Mouse (Mus musculus): Measurements from ENCODE around the gene Pou2af1. TPM values are rescaled to one million over a fixed set of nuclear protein-coding genes. Genes with fewer than 3 reads are reported as not detected.

Pou2af1 gene
- 0.11 and 0.16 TPM in 2 replicates for polyA plus RNA-seq (2015; fragmentation: Nextera tagmentation; extraction: Ambion mirVana)

DNA sequence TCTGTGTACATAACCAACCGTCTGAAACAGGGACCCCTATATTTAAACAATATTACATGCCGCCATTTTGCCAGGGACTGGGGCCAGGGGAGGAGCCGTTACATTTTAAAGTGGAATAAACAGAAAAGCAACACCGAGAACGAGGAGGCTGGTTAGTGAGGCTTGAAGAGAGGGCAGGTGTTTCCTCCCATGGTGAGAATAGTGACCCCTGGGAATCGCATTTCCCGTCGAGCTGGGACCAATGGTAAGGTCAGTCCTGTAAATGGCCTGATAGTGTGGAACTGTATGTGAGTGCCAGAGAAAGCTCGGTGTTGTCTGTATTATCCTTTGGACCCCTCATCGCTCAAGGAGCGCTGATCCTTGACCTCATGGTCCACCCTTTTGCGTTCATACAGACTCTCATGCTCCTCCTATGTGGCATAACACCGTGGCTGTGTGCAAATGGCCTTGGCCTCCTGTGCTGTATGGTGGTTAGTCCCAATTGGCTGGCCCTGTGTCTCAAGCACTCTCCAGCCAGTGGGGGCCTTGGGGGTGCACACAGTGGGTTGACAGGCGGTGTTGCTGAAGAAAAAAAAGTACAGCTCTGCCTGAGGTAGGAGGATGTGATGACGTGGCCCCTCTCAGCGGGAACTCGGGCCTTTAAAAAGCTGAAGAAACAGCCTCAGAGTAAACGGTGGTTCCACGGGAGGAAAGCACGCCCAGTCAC is at the start of gene Pou2af1:
TSS of gene Pou2af1 (plus strand) at position 686 of the 706 bp plus-strand sequence.
- Histone ChIP-seq H3K36me3 (ENCODE audit: control insufficient read depth, insufficient read depth, low read length) (no peaks in the 10 kb centered on the region), H3K9me3 (replicated peaks; ENCODE audit: control insufficient read depth, low read length, poor library complexity, severe bottlenecking) (no peaks in the 10 kb centered on the region), H3K27ac (ENCODE audit: low read length) (no peak within 1 kb of the TSS), H3K4me2 (ENCODE audit: low read length) (no peak within 1 kb of the TSS), H3K4me1 (ENCODE audit: control insufficient read depth, insufficient read depth, low read length) (no peaks in the 10 kb centered on the region), H3K27me3 (ENCODE audit: control insufficient read depth, insufficient read depth, low read depth, low read length) (no peaks in the 10 kb centered on the region), H3K9ac (ENCODE audit: low read depth, low read length) (no peak within 1 kb of the TSS), H3K4me3 (ENCODE audit: low read depth, low read length) (no peak within 1 kb of the TSS)
- WGBS = 86% methylated on average over 20 of the region's 20 CpGs
- no peak for ATAC-seq

DNA sequence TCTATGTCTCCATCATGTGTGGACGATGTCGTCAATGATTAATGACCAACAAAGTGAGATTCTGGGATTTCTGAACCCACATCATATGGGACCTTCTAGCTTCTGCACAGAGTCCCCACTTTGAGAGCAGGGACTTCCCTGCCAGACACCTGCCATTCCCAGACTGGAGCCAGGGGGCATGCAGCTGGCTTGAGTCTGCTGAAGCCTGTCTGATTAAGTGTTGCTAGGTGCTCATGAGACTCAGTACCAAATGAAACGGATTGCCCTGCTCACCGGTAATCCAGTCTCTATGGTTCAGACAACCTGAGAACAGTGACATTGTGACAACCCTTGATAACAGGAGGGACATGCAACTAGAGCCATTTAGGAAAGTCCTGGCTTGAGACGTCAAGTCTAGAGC is 49.5 kb upstream of the Pou2af1 start:
- H3K36me3 ChIP-seq (ENCODE audit: control insufficient read depth, insufficient read depth, low read length) = no peaks in the 10 kb centered on the region
- H3K4me2 ChIP-seq (ENCODE audit: low read length) = no peak overlapping the region
- no peaks in the 10 kb centered on the region for H3K9me3 ChIP-seq (replicated peaks; ENCODE audit: control insufficient read depth, low read length, poor library complexity, severe bottlenecking)
- no peak for ATAC-seq
- H3K4me1 ChIP-seq (ENCODE audit: control insufficient read depth, insufficient read depth, low read length) = no peaks in the 10 kb centered on the region
- H3K27me3 ChIP-seq (ENCODE audit: control insufficient read depth, insufficient read depth, low read depth, low read length) = no peaks in the 10 kb centered on the region
- no peak overlapping the region for H3K27ac ChIP-seq (ENCODE audit: low read length)
- no peak overlapping the region for H3K9ac ChIP-seq (ENCODE audit: low read depth, low read length)
- H3K4me3 ChIP-seq (ENCODE audit: low read depth, low read length) = no peak overlapping the region
- 85% methylated on average over 5 of the region's 5 CpGs for WGBS

DNA sequence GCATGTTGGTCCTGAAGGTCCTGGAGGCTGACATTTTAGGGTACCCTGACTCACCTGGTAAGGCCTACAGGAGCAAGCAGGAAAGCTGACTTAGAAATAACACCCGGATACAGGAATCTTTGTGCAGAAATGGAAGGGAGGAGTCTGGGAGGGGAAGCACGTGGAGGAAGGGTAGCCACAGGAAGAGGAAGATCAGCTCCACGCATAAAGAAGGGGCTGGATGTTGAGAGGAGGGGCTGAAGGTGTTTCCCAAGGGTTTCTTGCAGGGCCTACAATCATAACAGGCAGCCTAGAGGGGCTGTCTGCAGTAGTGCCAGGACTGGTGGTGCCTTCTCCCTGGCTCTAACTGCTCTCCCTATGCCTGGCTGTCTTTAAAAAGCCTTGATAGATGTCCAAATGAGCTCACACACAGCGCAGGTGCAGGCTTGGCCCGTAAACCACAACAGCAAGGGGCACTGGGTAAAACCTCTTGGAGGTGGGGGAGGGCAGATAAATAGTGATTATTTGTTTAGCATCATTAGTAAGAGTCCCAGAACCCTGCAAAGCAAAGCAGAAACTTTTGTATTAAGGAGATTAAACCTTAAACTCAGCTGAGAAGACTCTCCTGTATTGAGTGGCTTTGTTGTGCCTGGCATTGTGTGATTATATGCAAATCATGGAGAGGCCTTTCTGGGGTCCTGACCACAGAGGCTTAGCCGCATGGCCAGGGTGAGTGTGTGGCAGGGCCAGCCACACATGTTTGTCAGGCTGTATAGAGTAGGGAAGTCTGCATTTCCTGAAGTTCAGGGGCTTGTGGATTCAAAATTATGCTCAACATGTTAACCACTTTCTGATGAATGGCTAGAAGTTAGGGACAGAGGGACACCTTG is 48.0 kb upstream of the Pou2af1 start, which contains the start of gene Gm32742:
TSS of gene Gm32742 (minus strand) at position 206 of the 869 bp plus-strand sequence.
- Histone ChIP-seq H3K27ac (ENCODE audit: low read length) (no peak within 1 kb of the TSS), H3K4me1 (ENCODE audit: control insufficient read depth, insufficient read depth, low read length) (no peaks in the 10 kb centered on the region), H3K27me3 (ENCODE audit: control insufficient read depth, insufficient read depth, low read depth, low read length) (no peaks in the 10 kb centered on the region), H3K9me3 (replicated peaks; ENCODE audit: control insufficient read depth, low read length, poor library complexity, severe bottlenecking) (no peaks in the 10 kb centered on the region), H3K9ac (ENCODE audit: low read depth, low read length) (no peak within 1 kb of the TSS), H3K4me2 (ENCODE audit: low read length) (no peak within 1 kb of the TSS), H3K36me3 (ENCODE audit: control insufficient read depth, insufficient read depth, low read length) (no peaks in the 10 kb centered on the region), H3K4me3 (ENCODE audit: low read depth, low read length) (no peak within 1 kb of the TSS)
- ATAC-seq = no peak
- WGBS = 35% methylated on average over 6 of the region's 6 CpGs

DNA sequence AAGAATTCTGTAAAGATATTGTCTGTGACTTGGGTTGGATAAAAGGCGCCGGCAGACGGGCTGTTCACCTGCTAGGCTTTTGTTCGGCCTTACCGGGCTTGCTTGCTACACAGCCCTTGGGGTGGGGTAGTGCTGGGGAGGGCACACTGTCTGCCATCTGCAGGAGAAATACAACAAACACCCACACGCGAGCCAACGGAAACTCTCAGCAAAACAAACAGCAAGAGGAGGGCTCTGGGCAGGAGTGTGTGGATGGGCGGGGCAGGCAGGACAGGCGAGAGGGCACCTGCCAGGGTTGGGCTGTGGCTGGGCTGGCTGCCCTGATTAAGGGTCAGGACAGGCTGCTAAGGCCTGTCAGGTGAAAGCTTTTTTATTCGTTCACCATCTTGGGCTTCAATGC is 45.6 kb upstream of the Pou2af1 start:
- Histone ChIP-seq H3K27me3 (ENCODE audit: control insufficient read depth, insufficient read depth, low read depth, low read length) (no peaks in the 10 kb centered on the region), H3K4me3 (ENCODE audit: low read depth, low read length) (no peak overlapping the region), H3K36me3 (ENCODE audit: control insufficient read depth, insufficient read depth, low read length) (no peaks in the 10 kb centered on the region), H3K9ac (ENCODE audit: low read depth, low read length) (no peak overlapping the region), H3K9me3 (replicated peaks; ENCODE audit: control insufficient read depth, low read length, poor library complexity, severe bottlenecking) (no peaks in the 10 kb centered on the region), H3K4me1 (ENCODE audit: control insufficient read depth, insufficient read depth, low read length) (no peaks in the 10 kb centered on the region), H3K27ac (ENCODE audit: low read length) (no peak overlapping the region), H3K4me2 (ENCODE audit: low read length) (no peak overlapping the region)
- 53% methylated on average over 11 of the region's 11 CpGs for WGBS
- no peak for ATAC-seq

DNA sequence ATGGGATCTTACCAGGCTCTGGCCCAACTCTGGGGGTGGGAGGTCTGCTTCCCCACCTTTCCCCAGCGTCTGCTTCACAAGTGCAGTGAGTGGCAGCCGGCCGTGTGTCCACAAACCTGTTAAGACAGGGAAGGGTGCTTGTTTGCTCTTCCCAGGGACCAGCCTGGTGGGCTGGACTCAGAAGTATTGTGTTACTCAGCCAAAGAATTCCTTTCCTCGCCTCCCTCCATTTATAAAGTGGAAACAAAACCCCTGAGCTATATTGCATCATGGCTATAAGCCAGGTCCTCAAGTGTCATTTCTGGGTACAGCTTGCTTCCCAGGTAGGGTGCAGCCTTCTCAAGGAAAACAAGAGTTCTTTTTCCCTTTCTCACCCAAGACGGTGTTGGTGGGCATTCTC is 44.8 kb upstream of the Pou2af1 start:
- no peaks in the 10 kb centered on the region for H3K36me3 ChIP-seq (ENCODE audit: control insufficient read depth, insufficient read depth, low read length)

DNA sequence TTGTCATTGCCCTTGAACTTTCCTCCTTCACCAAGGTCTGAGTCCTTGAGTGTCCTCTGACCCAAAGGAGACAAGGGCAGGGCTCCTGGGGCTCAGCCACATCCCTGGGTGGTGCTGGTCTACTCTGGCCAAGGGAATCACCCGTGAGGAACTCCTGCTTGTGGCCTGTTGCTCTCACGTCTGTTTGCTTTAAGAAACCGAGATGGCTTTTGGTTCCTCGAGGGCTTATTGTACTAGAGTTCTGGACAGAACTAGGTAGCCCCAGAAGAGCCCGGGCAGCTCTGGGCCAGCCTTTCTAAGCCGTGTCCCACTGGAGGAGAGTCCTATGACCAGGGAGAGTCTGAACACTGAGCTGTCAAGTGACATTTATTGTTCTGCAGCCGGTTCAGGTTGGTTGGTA is 44.4 kb upstream of the Pou2af1 start:
- Histone ChIP-seq H3K4me3 (ENCODE audit: low read depth, low read length) (no peak overlapping the region), H3K36me3 (ENCODE audit: control insufficient read depth, insufficient read depth, low read length) (no peaks in the 10 kb centered on the region), H3K4me1 (ENCODE audit: control insufficient read depth, insufficient read depth, low read length) (no peaks in the 10 kb centered on the region), H3K9me3 (replicated peaks; ENCODE audit: control insufficient read depth, low read length, poor library complexity, severe bottlenecking) (no peaks in the 10 kb centered on the region), H3K9ac (ENCODE audit: low read depth, low read length) (no peak overlapping the region), H3K27me3 (ENCODE audit: control insufficient read depth, insufficient read depth, low read depth, low read length) (no peaks in the 10 kb centered on the region), H3K4me2 (ENCODE audit: low read length) (no peak overlapping the region), H3K27ac (ENCODE audit: low read length) (no peak overlapping the region)
- no peak for ATAC-seq
- WGBS = 91% methylated on average over 7 of the region's 7 CpGs

More for the DNA sequence above, 44.8 kb upstream of the Pou2af1 start:
- Histone ChIP-seq H3K4me2 (ENCODE audit: low read length) (no peak overlapping the region), H3K4me1 (ENCODE audit: control insufficient read depth, insufficient read depth, low read length) (no peaks in the 10 kb centered on the region), H3K27me3 (ENCODE audit: control insufficient read depth, insufficient read depth, low read depth, low read length) (no peaks in the 10 kb centered on the region), H3K9ac (ENCODE audit: low read depth, low read length) (no peak overlapping the region), H3K27ac (ENCODE audit: low read length) (no peak overlapping the region), H3K4me3 (ENCODE audit: low read depth, low read length) (no peak overlapping the region), H3K9me3 (replicated peaks; ENCODE audit: control insufficient read depth, low read length, poor library complexity, severe bottlenecking) (no peaks in the 10 kb centered on the region)
- no peak for ATAC-seq
- WGBS = 76% methylated on average over 5 of the region's 5 CpGs

DNA sequence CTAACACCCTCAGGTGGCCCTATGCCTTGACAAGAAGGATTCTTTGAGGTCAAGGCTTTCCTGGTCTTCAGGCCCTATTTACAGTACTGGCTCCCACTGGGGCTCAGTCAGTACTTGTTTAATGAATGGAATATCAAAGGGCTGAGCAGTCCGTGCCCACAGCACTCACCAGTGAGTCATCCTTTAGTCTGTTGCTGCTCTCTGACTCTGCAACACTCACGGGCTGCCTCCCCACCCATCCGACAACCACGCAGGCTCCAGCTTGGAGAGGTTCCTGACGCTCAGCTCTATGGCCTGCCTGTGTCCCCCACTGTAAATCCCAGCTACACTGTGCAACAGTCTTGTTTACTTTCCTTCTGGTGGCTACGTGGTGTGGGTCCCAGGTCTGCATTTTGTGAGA is 43.2 kb upstream of the Pou2af1 start:
- Histone ChIP-seq H3K27ac (ENCODE audit: low read length) (no peak overlapping the region), H3K4me1 (ENCODE audit: control insufficient read depth, insufficient read depth, low read length) (no peaks in the 10 kb centered on the region), H3K9me3 (replicated peaks; ENCODE audit: control insufficient read depth, low read length, poor library complexity, severe bottlenecking) (no peaks in the 10 kb centered on the region), H3K4me2 (ENCODE audit: low read length) (no peak overlapping the region), H3K36me3 (ENCODE audit: control insufficient read depth, insufficient read depth, low read length) (no peaks in the 10 kb centered on the region), H3K27me3 (ENCODE audit: control insufficient read depth, insufficient read depth, low read depth, low read length) (no peaks in the 10 kb centered on the region), H3K9ac (ENCODE audit: low read depth, low read length) (no peak overlapping the region), H3K4me3 (ENCODE audit: low read depth, low read length) (no peak overlapping the region)
- ATAC-seq = no peak
- WGBS = 83% methylated on average over 6 of the region's 6 CpGs

DNA sequence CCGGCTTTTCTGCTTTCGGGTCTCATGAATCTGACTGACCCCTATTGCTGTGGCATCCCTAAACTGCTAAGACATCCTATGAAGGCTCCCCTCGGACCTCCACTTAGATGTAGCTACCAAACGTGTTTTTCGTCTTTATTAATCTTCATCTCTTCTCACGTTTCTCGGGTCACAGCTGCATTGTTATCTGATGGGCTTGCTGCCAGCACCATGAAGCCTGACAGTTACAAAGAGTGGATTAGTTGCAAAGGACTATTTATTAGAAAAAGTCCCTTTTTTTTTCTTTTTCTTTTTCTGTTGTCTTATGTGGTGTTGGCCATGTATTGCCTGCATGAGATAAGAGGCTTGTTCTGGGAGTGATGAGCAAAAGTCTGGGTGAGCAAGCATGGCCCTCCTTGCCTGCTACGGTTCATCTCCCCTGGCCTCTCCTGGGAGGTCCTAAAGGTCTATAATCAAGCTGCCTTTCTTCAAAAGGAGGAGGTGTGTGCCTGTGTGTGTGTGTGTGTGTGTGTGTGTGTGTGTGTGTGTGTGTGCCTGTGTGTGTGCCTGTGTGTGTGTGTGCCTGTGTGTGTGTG is 38.5 kb upstream of the Pou2af1 start:
- no peak overlapping the region for H3K4me3 ChIP-seq (ENCODE audit: low read depth, low read length)
- no peaks in the 10 kb centered on the region for H3K4me1 ChIP-seq (ENCODE audit: control insufficient read depth, insufficient read depth, low read length)
- no peak overlapping the region for H3K4me2 ChIP-seq (ENCODE audit: low read length)
- no peaks in the 10 kb centered on the region for H3K27me3 ChIP-seq (ENCODE audit: control insufficient read depth, insufficient read depth, low read depth, low read length)
- H3K36me3 ChIP-seq (ENCODE audit: control insufficient read depth, insufficient read depth, low read length) = no peaks in the 10 kb centered on the region
- H3K27ac ChIP-seq (ENCODE audit: low read length) = no peak overlapping the region
- ATAC-seq = no peak
- 41% methylated on average over 8 of the region's 8 CpGs for WGBS
- H3K9ac ChIP-seq (ENCODE audit: low read depth, low read length) = no peak overlapping the region
- no peaks in the 10 kb centered on the region for H3K9me3 ChIP-seq (replicated peaks; ENCODE audit: control insufficient read depth, low read length, poor library complexity, severe bottlenecking)

DNA sequence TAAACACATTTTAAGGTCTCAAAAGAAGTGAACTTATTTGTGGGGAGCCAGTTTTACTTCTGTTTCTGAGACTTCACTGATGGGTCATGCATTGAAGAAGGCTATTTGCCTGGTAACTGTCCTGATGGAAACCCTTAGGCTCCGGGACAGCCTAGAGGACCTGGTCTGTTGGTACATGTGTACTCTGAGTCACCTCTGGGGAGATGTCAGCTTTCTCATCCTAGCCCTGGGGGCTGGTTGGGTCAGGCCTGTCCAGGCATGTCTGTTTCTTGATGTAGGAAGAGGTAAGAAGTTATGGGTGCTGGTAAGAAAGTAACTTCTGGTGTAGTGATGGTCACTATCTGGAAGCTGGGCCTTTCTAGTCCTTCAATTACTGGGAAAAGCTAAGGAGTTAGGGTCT is 37.8 kb upstream of the Pou2af1 start:
- no peak overlapping the region for H3K27ac ChIP-seq (ENCODE audit: low read length)
- no peaks in the 10 kb centered on the region for H3K9me3 ChIP-seq (replicated peaks; ENCODE audit: control insufficient read depth, low read length, poor library complexity, severe bottlenecking)
- no peak overlapping the region for H3K9ac ChIP-seq (ENCODE audit: low read depth, low read length)
- no peak for ATAC-seq
- no peaks in the 10 kb centered on the region for H3K4me1 ChIP-seq (ENCODE audit: control insufficient read depth, insufficient read depth, low read length)
- WGBS = 100% methylated on average over 1 of the region's 1 CpGs
- no peak overlapping the region for H3K4me2 ChIP-seq (ENCODE audit: low read length)
- no peaks in the 10 kb centered on the region for H3K36me3 ChIP-seq (ENCODE audit: control insufficient read depth, insufficient read depth, low read length)
- H3K27me3 ChIP-seq (ENCODE audit: control insufficient read depth, insufficient read depth, low read depth, low read length) = no peaks in the 10 kb centered on the region
- H3K4me3 ChIP-seq (ENCODE audit: low read depth, low read length) = no peak overlapping the region

Measured in midbrain, embryonic 16.5 days (tissue).